Mouse (Mus musculus): Measurements from ENCODE around the gene Cox7b.
"Not testable (repeated sequence)": the region's sequence is repeated elsewhere in the genome, so short reads cannot be mapped to it uniquely, and the experiment has no call there.

The Cox7b gene

DNA sequence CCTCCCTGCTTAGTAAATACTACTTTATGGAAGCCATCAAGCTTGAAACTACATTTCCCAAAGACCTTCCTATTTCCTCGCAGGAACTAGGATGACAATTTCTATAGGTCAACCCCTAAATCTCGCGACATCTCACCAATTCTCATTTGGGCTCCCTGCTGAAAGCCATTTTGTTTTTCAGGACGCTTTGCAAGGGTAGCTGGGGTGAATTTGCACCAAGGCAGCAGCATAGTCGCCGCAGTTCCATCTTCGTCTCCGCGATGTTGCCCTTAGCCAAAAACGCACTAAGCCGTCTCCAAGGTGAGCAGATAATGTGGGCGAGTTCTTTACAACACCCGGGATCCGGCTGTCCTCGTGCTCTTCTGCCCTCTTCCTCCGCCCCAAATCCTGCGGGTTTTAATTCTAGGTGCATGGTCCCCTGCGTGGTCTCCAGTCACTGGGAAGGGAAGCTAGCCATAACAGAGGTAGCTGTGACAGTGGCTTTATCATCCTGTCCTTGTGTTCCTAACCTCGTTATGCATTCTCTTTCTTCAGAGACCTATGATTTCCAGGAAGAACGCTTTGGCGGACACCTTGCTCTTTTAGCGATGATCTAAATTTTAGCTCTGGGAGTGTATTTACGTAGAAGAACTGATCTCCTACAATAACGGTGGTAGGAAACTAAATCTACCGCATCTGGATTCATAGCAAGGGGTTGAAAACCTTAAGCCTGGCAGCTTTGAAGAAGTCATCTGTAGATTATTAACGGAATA is at the start of gene Cox7b:
Gene Cox7b (plus strand): TSS at position 130 of the 752 bp plus-strand sequence.
- peak; percentile 55 for DNase-seq

- DNase-seq: no peak
Measured at GRCm38 (mm10) chrX:106001605-106002004, 13.9 kb upstream of the Cox7b start.

DNA sequence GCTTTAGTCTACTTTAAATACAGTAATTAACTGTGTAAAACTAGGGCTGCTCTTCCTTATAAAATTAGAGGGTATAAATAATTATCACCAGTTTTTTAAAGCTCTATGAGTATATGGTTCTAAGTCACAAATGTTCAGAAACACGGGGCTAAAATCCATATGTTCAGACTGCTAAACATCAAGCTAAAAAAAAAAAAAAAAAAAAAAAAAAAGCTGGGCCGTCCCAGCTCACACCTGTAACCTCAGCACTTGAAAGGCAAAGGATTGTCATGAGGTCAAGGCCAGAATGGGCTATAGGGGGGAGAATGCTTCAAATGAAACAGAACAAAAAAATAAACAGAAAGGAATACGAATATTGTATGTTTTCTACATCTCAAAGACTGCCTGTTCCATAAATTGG is 4.7 kb upstream of the Cox7b start:
- no peak for DNase-seq

DNA sequence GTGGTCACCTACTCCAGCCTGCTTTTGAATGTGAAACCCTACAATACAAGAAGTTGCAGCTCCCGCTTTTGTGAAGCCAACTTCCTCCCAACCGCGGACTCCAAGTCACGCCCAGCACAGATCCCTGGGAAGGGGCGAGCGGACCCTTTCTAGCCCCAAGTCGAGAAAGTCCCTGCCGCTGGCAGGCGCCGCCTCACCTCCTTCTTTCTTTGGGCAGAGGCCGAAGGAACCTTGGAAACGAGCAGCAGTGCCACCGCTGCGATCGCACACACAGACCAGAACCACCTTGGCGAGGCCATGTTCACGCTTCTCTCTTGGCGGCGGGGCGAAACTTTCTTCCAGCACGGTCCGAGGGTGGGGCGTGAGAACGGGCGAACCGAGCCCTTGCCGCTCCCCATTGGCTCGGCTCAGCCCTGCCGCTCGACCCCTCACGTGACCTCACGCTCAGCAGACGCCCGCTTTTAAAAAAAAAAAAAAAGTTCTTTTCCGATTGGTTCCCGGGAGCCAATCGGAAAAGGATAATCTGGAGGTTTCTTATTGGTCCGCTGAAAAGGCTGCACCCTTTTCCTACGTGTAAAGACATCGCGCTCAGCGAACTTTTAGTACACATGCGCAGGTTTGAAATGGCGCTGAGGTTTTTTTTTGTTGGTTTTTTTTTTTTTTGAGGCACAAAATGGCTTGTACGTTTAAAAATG is 3.9 kb upstream of the Cox7b start, which contains the start of gene Magt1:
Gene Magt1 (minus strand): TSS at position 442 of the 695 bp plus-strand sequence.
- peak; percentile 76 for DNase-seq

DNA sequence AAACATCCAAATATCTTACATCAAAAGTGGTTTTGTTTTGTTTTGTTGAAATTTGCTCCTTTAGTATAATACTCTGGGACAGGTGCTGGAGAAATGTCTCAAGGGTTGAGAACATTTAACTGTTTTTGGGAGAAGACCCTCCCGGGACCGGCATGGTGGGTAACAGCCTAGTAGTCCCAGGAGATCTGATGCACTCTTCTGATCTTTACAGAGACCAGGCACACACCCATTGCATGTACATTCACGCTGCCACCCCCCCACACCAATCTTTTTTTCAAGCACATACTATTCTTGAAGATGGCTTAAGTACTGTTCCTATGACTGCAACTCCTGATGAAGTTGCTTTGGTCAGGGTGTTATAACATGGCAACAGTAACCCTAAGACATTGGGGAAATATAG is 2.9 kb upstream of the Cox7b start:
- no peak for DNase-seq

DNA sequence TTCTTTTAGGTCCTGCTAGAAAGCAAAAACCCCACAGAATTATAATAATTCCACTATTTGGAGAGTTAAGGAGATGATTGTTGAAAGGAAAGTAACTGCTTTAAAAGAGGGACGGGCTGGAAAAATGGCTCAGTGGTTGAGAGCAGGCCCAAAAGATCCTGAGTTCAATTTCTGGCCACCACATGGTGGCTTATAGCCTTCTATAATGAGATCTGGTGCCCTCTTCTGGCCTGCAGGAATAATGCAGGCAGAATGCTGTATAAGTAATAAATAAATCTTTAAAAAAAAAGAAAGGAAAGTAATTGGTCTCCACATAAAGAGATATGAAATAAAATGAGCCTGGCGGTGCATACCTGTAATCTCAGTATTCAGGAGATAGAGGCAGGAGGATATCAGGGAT is 2.3 kb upstream of the Cox7b start:
- DNase-seq: peak; percentile 38

- DNase-seq: not testable (repeated sequence)
Measured at GRCm38 (mm10) chrX:106014741-106015377, 641 bp upstream of the Cox7b start.

- no peak for DNase-seq
Measured at GRCm38 (mm10) chrX:106017102-106017501, 1.6 kb downstream of the Cox7b start.

DNA sequence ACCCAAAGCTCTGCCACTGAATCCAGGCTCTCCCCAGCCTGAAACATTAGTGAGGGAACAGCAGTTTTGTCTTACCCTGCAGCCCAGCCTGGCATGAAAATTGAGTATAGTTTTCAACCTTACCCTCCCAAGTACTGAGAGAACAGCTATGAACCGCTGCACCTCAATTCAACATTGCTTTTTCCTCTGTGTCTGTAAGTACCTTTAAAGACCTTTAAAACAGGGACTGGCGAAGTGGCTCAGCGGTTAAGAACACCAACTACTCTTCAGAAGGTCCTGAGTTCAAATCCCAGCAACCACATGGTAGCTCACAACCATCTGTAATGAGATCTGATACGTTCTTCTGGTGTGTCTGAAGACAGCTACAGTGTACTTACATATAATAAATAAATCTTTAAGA is 2.0 kb downstream of the Cox7b start:
- DNase-seq: no peak

DNA sequence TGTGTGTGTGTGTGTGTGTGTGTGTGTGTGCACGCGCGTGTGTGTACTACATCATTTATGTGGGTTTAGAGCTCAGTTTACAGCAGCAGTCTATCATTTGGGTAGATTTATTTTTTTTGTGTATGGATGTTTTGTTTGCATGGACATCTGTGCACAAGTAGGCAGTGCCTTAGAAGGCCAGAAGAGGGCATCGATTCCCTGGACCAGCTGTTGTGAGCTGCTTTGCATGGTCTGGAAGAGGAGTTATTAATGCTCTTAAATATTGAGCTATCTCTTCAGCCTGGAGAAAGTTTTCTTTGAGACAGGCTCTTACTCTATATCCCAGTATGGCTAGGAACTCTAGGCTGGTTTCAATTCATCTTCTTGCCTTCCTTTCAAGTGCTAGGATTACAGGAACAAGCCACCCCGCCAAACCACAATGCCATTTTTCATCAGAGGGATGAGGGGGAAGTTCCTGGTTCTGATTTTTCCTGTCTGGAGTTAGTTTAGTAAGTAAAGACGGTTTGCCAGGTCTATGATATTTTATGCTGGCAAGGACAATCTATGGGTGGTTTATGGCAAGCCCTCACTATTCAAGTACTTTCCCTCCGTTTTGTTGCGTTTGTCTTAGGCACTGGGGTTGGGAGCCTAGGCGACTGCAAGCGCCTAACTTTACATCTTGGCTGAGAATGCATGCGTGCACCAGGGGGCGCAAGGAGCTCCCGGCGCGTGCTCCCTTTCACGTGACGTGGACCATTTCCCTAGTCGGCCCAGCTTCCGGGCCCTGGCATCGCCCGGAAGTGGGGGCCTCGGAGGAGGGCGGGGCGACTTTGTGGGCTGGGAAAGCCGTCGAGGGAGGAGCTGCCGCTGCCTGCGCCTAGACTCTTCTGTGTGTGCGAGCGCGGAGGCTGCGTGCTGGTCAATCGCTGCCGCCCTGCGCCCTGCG is 11.2 kb downstream of the Cox7b start, which contains the start of gene Atp7a:
Gene Atp7a (plus strand): TSS at position 859 of the 925 bp plus-strand sequence.
- DNase-seq: peak; percentile 89

- no peak for DNase-seq
Measured at GRCm38 (mm10) chrX:106027343-106027674, 11.8 kb downstream of the Cox7b start.

DNA sequence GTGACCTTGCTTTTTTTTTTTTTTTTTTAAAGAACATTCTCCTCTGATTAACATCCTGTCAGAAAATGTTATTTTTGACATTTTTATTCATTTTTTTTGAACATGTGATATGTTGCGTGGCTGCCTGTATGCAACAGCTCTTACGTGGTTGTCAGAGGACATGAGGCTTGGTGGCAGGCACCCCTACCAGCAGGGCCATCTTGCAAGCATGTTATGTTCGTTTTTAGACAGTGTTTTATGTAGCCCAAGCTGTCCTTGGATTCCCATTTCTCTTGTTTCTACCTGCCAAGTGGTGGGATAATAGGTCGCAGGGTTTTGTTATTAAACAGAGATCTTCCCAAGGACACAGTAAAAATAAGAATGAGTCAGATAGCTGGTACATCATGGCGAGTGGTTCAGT is 14.7 kb downstream of the Cox7b start:
- no peak for DNase-seq

GRCm38 (mm10) chrX:106031124-106031523 is 15.6 kb downstream of the Cox7b start:
- DNase-seq: no peak

- DNase-seq: no peak
Measured at GRCm38 (mm10) chrX:106035727-106036126, 20.2 kb downstream of the Cox7b start.

- no peak for DNase-seq
Measured at GRCm38 (mm10) chrX:106037185-106037752, 21.8 kb downstream of the Cox7b start.

- no peak for DNase-seq
Measured at GRCm38 (mm10) chrX:106043863-106044617, 28.5 kb downstream of the Cox7b start.

DNA sequence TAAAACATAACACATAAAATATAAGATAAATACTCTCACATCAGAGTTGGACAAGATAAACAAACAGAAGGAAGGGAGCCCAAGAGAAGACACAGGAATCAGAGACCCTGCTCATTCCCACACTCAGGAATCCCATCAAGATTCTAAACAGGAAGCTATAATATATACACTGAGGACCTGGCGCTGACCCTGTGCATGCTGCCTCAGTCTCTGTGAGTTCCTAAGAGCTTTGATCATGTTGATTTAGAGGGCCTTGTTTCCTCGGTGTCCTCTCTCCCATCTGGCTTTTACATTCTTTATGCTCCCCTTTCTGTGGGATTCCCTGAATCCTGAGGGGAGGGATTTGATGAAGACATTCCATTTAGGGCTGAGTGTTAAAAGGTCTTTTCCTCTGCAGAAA is 30.0 kb downstream of the Cox7b start:
- no peak for DNase-seq

DNA sequence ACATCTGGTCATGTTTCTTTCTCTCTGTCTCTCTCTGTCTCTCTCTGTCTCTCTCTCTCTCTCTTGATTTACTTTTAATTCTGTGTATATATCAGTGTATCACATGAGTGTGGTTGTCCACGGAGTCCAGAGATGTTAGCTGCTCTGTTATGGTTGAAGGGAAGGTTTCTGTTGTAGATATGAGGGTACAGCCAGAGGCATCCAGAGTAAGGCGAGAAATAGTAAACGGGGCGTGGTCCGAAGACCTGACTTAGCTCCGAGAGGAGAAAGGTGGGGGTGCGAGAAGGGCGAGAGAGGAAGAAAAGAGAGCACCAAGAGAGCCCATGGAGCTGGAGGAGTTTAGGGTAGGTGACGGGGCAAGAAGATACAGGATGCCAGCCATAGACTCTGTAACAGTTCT is 30.4 kb downstream of the Cox7b start:
- DNase-seq: no peak

- no peak for DNase-seq
Measured at GRCm38 (mm10) chrX:106048191-106048590, 32.7 kb downstream of the Cox7b start.

Measured in right cerebral cortex, postnatal 14 days (tissue).